Mouse (Mus musculus): ENCODE data around the gene Dera.

The Dera gene

GRCm38 (mm10) chr6:137757891-137758290 lies 3.5 kb downstream of the Dera start:
- no peak for DNase-seq (ENCODE audit: low spot score)

GRCm38 (mm10) chr6:137759681-137760080 lies 5.3 kb downstream of the Dera start:
- no peak for DNase-seq (ENCODE audit: low spot score)

GRCm38 (mm10) chr6:137760966-137761365 lies 6.6 kb downstream of the Dera start:
- DNase-seq (ENCODE audit: low spot score) = no peak

- DNase-seq (ENCODE audit: low spot score) = no peak
Measured at GRCm38 (mm10) chr6:137764572-137765210, 10.3 kb downstream of the Dera start.

GRCm38 (mm10) chr6:137766177-137766576 lies 11.8 kb downstream of the Dera start:
- no peak for DNase-seq (ENCODE audit: low spot score)

GRCm38 (mm10) chr6:137771621-137772250 lies 17.4 kb downstream of the Dera start:
- no peak for DNase-seq (ENCODE audit: low spot score)

- no peak for DNase-seq (ENCODE audit: low spot score)
Measured at GRCm38 (mm10) chr6:137772918-137773636, 18.7 kb downstream of the Dera start.

GRCm38 (mm10) chr6:137773637-137774028 lies 19.3 kb downstream of the Dera start:
- DNase-seq (ENCODE audit: low spot score) = no peak

GRCm38 (mm10) chr6:137774166-137774565 lies 19.8 kb downstream of the Dera start:
- DNase-seq (ENCODE audit: low spot score) = no peak

GRCm38 (mm10) chr6:137775159-137775558 lies 20.8 kb downstream of the Dera start:
- no peak for DNase-seq (ENCODE audit: low spot score)

GRCm38 (mm10) chr6:137776981-137777380 lies 22.6 kb downstream of the Dera start:
- DNase-seq (ENCODE audit: low spot score) = no peak

GRCm38 (mm10) chr6:137783899-137784637 lies 29.7 kb downstream of the Dera start:
- DNase-seq (ENCODE audit: low spot score) = no peak

- DNase-seq (ENCODE audit: low spot score) = no peak
Measured at GRCm38 (mm10) chr6:137788976-137789590, 34.7 kb downstream of the Dera start.

GRCm38 (mm10) chr6:137789658-137790057 lies 35.3 kb downstream of the Dera start:
- DNase-seq (ENCODE audit: low spot score) = no peak

GRCm38 (mm10) chr6:137795494-137795893 lies 41.1 kb downstream of the Dera start:
- DNase-seq (ENCODE audit: low spot score) = no peak

GRCm38 (mm10) chr6:137796596-137797567 lies 42.5 kb downstream of the Dera start:
- DNase-seq (ENCODE audit: low spot score) = no peak

- DNase-seq (ENCODE audit: low spot score) = no peak
Measured at GRCm38 (mm10) chr6:137799253-137799652, 44.9 kb downstream of the Dera start.

- no peak for DNase-seq (ENCODE audit: low spot score)
Measured at GRCm38 (mm10) chr6:137803456-137804005, 49.2 kb downstream of the Dera start.

GRCm38 (mm10) chr6:137804121-137804520 lies 49.8 kb downstream of the Dera start:
- no peak for DNase-seq (ENCODE audit: low spot score)

GRCm38 (mm10) chr6:137804606-137805005 lies 50.3 kb downstream of the Dera start:
- no peak for DNase-seq (ENCODE audit: low spot score)

- DNase-seq (ENCODE audit: low spot score) = no peak
Measured at GRCm38 (mm10) chr6:137806342-137806741, 52.0 kb downstream of the Dera start.

Data from lung, postnatal 25 days (tissue).